Mouse (Mus musculus): ENCODE measurements around the gene Capns1. TPM values are rescaled to one million over a fixed set of nuclear protein-coding genes. Genes with fewer than 3 reads are reported as not detected.

Capns1 gene
- total and polyA plus RNA-seq, 3 experiments, result 31.7 to 354 TPM; not detected in 1

DNA sequence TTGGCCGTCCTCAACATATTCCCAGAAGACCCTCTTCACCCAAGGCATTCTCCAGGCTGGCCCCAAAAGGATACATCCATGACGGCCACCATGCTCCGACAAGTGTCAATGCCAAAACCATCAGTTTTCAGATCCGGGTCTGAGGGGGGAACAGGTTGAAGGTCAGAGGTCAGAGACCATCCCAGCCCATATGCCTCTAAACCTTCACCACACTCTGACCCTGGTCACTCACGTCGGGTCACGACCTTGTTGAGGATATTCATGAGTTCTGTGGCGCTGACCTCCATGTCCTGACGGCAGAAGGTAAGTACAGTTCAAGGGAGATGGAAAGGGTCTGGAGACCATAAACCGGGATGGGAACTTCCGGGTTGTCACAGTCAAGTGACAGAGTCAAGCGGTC, 6.5 kb downstream of the Capns1 start:
- H3K79me2 ChIP-seq (ENCODE audit: control insufficient read depth, insufficient read depth, low read length, poor library complexity), result peaks cover 9% of the 10 kb centered on the region
- no peak overlapping the region for H3K27ac ChIP-seq (ENCODE audit: control insufficient read depth, low read depth, low read length)
- H3K9me3 ChIP-seq (replicated peaks; ENCODE audit: insufficient read depth, low read length), result no peaks in the 10 kb centered on the region
- H3K9ac ChIP-seq (ENCODE audit: control insufficient read depth, low read depth, low read length, poor library complexity, severe bottlenecking), result no peak overlapping the region
- DNase-seq (ENCODE audit: low read depth, low spot score), result no peak
- H3K4me3 ChIP-seq (ENCODE audit: control insufficient read depth in 1 of 2, insufficient read depth in 1 of 2, low read depth in 2 of 2, low read length in 2 of 2), result no peak overlapping the region
- peaks cover 2 to 12% of the 10 kb centered on the region in 2 experiments for H3K36me3 ChIP-seq (ENCODE audit: control insufficient read depth in 1 of 2, insufficient read depth in 2 of 2, low read length in 2 of 2)
- TF ChIP-seq TBP (IDR thresholded peaks at IDR 0.05; ENCODE audit: low read depth, low read length), result no peak
- no peak for TF ChIP-seq ETS1 (IDR thresholded peaks at IDR 0.05; ENCODE audit: low read depth, low read length)
- no peak for TF ChIP-seq GATA1 (IDR thresholded peaks at IDR 0.05; ENCODE audit: low read depth, low read length)
- no peak for TF ChIP-seq MAFK (IDR thresholded peaks at IDR 0.05; ENCODE audit: borderline replicate concordance, low read depth, low read length)
- no peak for TF ChIP-seq ZMIZ1 (IDR thresholded peaks at IDR 0.05; ENCODE audit: low read depth, low read length)
- no peak for TF ChIP-seq MAZ (IDR thresholded peaks at IDR 0.05; ENCODE audit: low read depth, low read length)
- no peak for TF ChIP-seq ZKSCAN1 (IDR thresholded peaks at IDR 0.05; ENCODE audit: low read depth, low read length)
- TF ChIP-seq POLR2A (IDR thresholded peaks at IDR 0.05; ENCODE audit: control insufficient read depth in 1 of 2, insufficient read depth in 1 of 2, low read depth in 1 of 2, low read length in 2 of 2, poor library complexity in 1 of 2), result no peak
- TF ChIP-seq BHLHE40 (IDR thresholded peaks at IDR 0.05; ENCODE audit: borderline replicate concordance, low read depth, low read length), result no peak
- no peak for TF ChIP-seq HCFC1 (IDR thresholded peaks at IDR 0.05; ENCODE audit: low read depth, low read length)
- TF ChIP-seq ELF1 (IDR thresholded peaks at IDR 0.05; ENCODE audit: low read depth, low read length), result no peak
- no peak for TF ChIP-seq MYC (IDR thresholded peaks at IDR 0.05; ENCODE audit: low read depth, low read length)
- no peak for TF ChIP-seq RAD21 (IDR thresholded peaks at IDR 0.05; ENCODE audit: low read depth, low read length)
- peaks cover 0 to 17% of the 10 kb centered on the region in 2 experiments; a peak in 2 of 4 replicates for H3K4me1 ChIP-seq (ENCODE audit: control insufficient read depth in 1 of 2, insufficient read depth in 2 of 2, low read length in 2 of 2)
- no peaks in the 10 kb centered on the region for H3K27me3 ChIP-seq (ENCODE audit: control insufficient read depth in 1 of 2, insufficient read depth in 2 of 2, low read length in 2 of 2)

DNA sequence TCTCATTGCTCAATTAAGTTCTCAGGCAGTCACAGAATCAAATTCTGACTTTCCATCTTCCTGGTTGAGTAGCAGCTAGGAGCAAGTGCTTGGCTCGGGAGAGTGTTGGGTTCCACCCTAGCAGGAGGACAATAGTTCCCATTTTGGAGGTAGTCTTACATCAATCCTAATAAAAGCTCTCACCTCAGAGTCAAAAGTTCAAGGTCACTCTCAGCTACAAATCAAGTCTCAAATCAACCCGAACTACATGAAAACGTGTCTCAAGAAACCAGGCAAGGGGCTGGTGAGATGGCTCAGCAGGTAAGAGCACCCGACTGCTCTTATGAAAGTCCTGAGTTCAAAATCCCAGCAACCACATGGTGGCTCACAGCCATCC, 9.5 kb downstream of the Capns1 start:
- H3K9me3 ChIP-seq (replicated peaks; ENCODE audit: insufficient read depth, low read length), result no peaks in the 10 kb centered on the region
- peaks cover 0 to 10% of the 10 kb centered on the region in 2 experiments; a peak in 2 of 4 replicates for H3K4me1 ChIP-seq (ENCODE audit: control insufficient read depth in 1 of 2, insufficient read depth in 2 of 2, low read length in 2 of 2)
- H3K27me3 ChIP-seq (ENCODE audit: control insufficient read depth in 1 of 2, insufficient read depth in 2 of 2, low read length in 2 of 2), result no peaks in the 10 kb centered on the region
- TF ChIP-seq POLR2A (IDR thresholded peaks at IDR 0.05; ENCODE audit: control insufficient read depth in 1 of 2, insufficient read depth in 1 of 2, low read depth in 1 of 2, low read length in 2 of 2, poor library complexity in 1 of 2) (no peak), CTCF (IDR thresholded peaks at IDR 0.05 in 2 of 3, conservative IDR thresholded peaks at IDR 0.05 in 1 of 3; ENCODE audit: control insufficient read depth in 1 of 3, insufficient read depth in 1 of 3, low read depth in 2 of 3, low read length in 3 of 3, poor library complexity in 1 of 3, severe bottlenecking in 1 of 3) (no peak), ZMIZ1 (IDR thresholded peaks at IDR 0.05; ENCODE audit: low read depth, low read length) (no peak), GABPA (IDR thresholded peaks at IDR 0.05; ENCODE audit: low read depth, low read length) (no peak), CHD1 (IDR thresholded peaks at IDR 0.05; ENCODE audit: low read depth, low read length) (no peak), RCOR1 (IDR thresholded peaks at IDR 0.05; ENCODE audit: low read depth, low read length) (no peak), ZKSCAN1 (IDR thresholded peaks at IDR 0.05; ENCODE audit: low read depth, low read length) (no peak), BHLHE40 (IDR thresholded peaks at IDR 0.05; ENCODE audit: borderline replicate concordance, low read depth, low read length) (no peak), ZNF384 (IDR thresholded peaks at IDR 0.05; ENCODE audit: low read depth, low read length) (no peak), KAT2A (conservative IDR thresholded peaks at IDR 0.05; ENCODE audit: low read depth, low read length) (no peak), NELFE (IDR thresholded peaks at IDR 0.05; ENCODE audit: low read depth, low read length) (no peak), MYB (IDR thresholded peaks at IDR 0.05; ENCODE audit: low read depth, low read length) (no peak), MXI1 (IDR thresholded peaks at IDR 0.05; ENCODE audit: low read depth, low read length) (no peak)
- no peak overlapping the region for H3K27ac ChIP-seq (ENCODE audit: control insufficient read depth, low read depth, low read length)
- no peak for DNase-seq (ENCODE audit: low read depth, low spot score)
- H3K36me3 ChIP-seq (ENCODE audit: control insufficient read depth in 1 of 2, insufficient read depth in 2 of 2, low read length in 2 of 2), result peaks cover 3 to 5% of the 10 kb centered on the region in 2 experiments
- H3K4me3 ChIP-seq (ENCODE audit: control insufficient read depth in 1 of 2, insufficient read depth in 1 of 2, low read depth in 2 of 2, low read length in 2 of 2), result no peak overlapping the region
- peaks cover 5% of the 10 kb centered on the region; the same call in 1 of the 2 replicates for H3K79me2 ChIP-seq (ENCODE audit: control insufficient read depth, insufficient read depth, low read length, poor library complexity)
- no peak overlapping the region for H3K9ac ChIP-seq (ENCODE audit: control insufficient read depth, low read depth, low read length, poor library complexity, severe bottlenecking)
